Mouse (Mus musculus) midbrain, embryonic 14.5 days (tissue): ENCODE results near the gene Osbpl3. TPM values are rescaled to one million over a fixed set of nuclear protein-coding genes. Genes with fewer than 3 reads are reported as not detected.

ENCODE experiments used
- ATAC-seq: fragments of 200-750 bp; cut with Nextera tagmentation; 2 replicates; pipeline ENCODE4 v1.8.0; 2017; ENCODE audit warnings: moderate number of reproducible peaks, moderate library complexity; ENCODE audit not compliant: low FRiP score, low TSS enrichment
- DNase-seq: peaks from one replicate; pipeline ENCODE4 v3.0.0-alpha.2; 2015
- H3K27ac ChIP-seq: fragments of 300-500 bp; sonication (generic); replicated peaks from 2 replicates; pipeline ENCODE4 v1.5.1; 2014; ENCODE audit warnings: mild to moderate bottlenecking, low read depth, low read length, moderate library complexity
- H3K27me3 ChIP-seq: fragments of 300-500 bp; sonication (generic); 2 replicates; pipeline ENCODE4 v1.6.1; 2014; ENCODE audit warnings: low read length, control low read depth, mixed read lengths; ENCODE audit not compliant: control insufficient read depth, insufficient read depth
- H3K36me3 ChIP-seq: fragments of 300-500 bp; sonication (generic); 2 replicates; pipeline ENCODE4 v1.6.1; 2014; ENCODE audit warnings: low read length, control low read depth; ENCODE audit not compliant: control insufficient read depth, insufficient read depth
- H3K4me1 ChIP-seq: fragments of 300-500 bp; sonication (generic); 2 replicates; pipeline ENCODE4 v1.6.1; 2014; ENCODE audit warnings: mild to moderate bottlenecking, antibody characterized with exemption, low read length, control low read depth; ENCODE audit not compliant: control insufficient read depth, insufficient read depth
- H3K4me2 ChIP-seq: fragments of 300-500 bp; sonication (generic); 2 replicates; pipeline ENCODE4 v1.6.1; 2014; ENCODE audit warnings: mild to moderate bottlenecking, low read length, moderate library complexity
- H3K4me3 ChIP-seq: fragments of 300-500 bp; sonication (generic); replicated peaks from 2 replicates; pipeline ENCODE4 v1.5.1; 2014; ENCODE audit warnings: low read depth, low read length
- H3K9ac ChIP-seq: fragments of 300-500 bp; sonication (generic); replicated peaks from 2 replicates; pipeline ENCODE4 v1.6.1; 2014; ENCODE audit warnings: mild to moderate bottlenecking, low read length, moderate library complexity
- H3K9me3 ChIP-seq: fragments of 300-500 bp; sonication (generic); 2 replicates; pipeline ENCODE4 v1.6.1; 2016; ENCODE audit warnings: low read length, control low read depth, mixed read lengths; ENCODE audit not compliant: control insufficient read depth
- WGBS: fragments of 180-500 bp; shearing (Covaris S2); extraction: QIAGEN DNeasy Blood & Tissue Kit; methylation state at CpG from one replicate; pipeline ENCODE4 v1.1.7; 2014; 5-methylcytosine and 5-hydroxymethylcytosine counted together
- polyA plus RNA-seq: library from polyadenylated mRNA; unstranded; fragments of >200 nt; fragmentation: Nextera tagmentation; extraction: Ambion mirVana; gene quantifications from 2 replicates; pipeline ENCODE4 v1.2.1, GENCODE M21; 2014

Gene Osbpl3
- polyA plus RNA-seq, 1 experiment from 2014 or later = 5.5 TPM

- WGBS = 38% methylated on average over 6 of the region's 6 CpGs
- ATAC-seq (no peak), DNase-seq (peak; percentile 56)
- no peak overlapping the region for H3K4me3 ChIP-seq
- no peaks in the 10 kb centered on the region for H3K36me3 ChIP-seq
- H3K27ac ChIP-seq = peak overlapping the region; percentile 14; the same call in 1 of the 2 replicates
- H3K4me2 ChIP-seq = peak overlapping the region; percentile 26
- H3K27me3 ChIP-seq = no peaks in the 10 kb centered on the region
- H3K9ac ChIP-seq = no peak overlapping the region
- no peaks in the 10 kb centered on the region for H3K9me3 ChIP-seq
- peaks cover 9% of the 10 kb centered on the region; the same call in 1 of the 2 replicates for H3K4me1 ChIP-seq
These were observed 155.4 kb downstream of the Osbpl3 start for GRCm38 (mm10) chr6:50300622-50301021.

GRCm38 (mm10) chr6:50299071-50299470 lies 156.9 kb downstream of the Osbpl3 start:
- WGBS = 85% methylated on average over 7 of the region's 7 CpGs
- no peak for DNase-seq
- Histone ChIP-seq H3K27me3 (no peaks in the 10 kb centered on the region), H3K9ac (no peak overlapping the region), H3K9me3 (no peaks in the 10 kb centered on the region), H3K4me3 (no peak overlapping the region), H3K27ac (no peak overlapping the region), H3K4me2 (no peak overlapping the region), H3K4me1 (peaks cover 9% of the 10 kb centered on the region; the same call in 1 of the 2 replicates), H3K36me3 (no peaks in the 10 kb centered on the region)
- no peak for ATAC-seq

GRCm38 (mm10) chr6:50297671-50298070 lies 158.3 kb downstream of the Osbpl3 start:
- no peak overlapping the region for H3K27ac ChIP-seq
- WGBS = 90% methylated on average over 9 of the region's 9 CpGs

GRCm38 (mm10) chr6:50295136-50295535 lies 160.9 kb downstream of the Osbpl3 start:
- WGBS = 61% methylated on average over 10 of the region's 10 CpGs

More at GRCm38 (mm10) chr6:50297671-50298070, 158.3 kb downstream of the Osbpl3 start:
- H3K27me3 ChIP-seq = no peaks in the 10 kb centered on the region
- ATAC-seq (no peak), DNase-seq (no peak)
- H3K4me3 ChIP-seq = no peak overlapping the region
- peaks cover 9% of the 10 kb centered on the region; the same call in 1 of the 2 replicates for H3K4me1 ChIP-seq
- no peaks in the 10 kb centered on the region for H3K36me3 ChIP-seq
- no peaks in the 10 kb centered on the region for H3K9me3 ChIP-seq
- no peak overlapping the region for H3K9ac ChIP-seq
- no peak overlapping the region for H3K4me2 ChIP-seq

GRCm38 (mm10) chr6:50294128-50294527 lies 161.9 kb downstream of the Osbpl3 start:
- Histone ChIP-seq H3K9me3 (no peaks in the 10 kb centered on the region), H3K4me3 (no peak overlapping the region), H3K27ac (no peak overlapping the region), H3K36me3 (no peaks in the 10 kb centered on the region), H3K4me2 (no peak overlapping the region), H3K27me3 (no peaks in the 10 kb centered on the region), H3K4me1 (no peaks in the 10 kb centered on the region), H3K9ac (no peak overlapping the region)
- DNase-seq (peak; percentile 93), ATAC-seq (peak; percentile 46; the same call in 1 of the 2 replicates)
- 53% methylated on average over 1 of the region's 1 CpGs for WGBS

More at GRCm38 (mm10) chr6:50295136-50295535, 160.9 kb downstream of the Osbpl3 start:
- H3K27ac ChIP-seq = no peak overlapping the region
- H3K9ac ChIP-seq = no peak overlapping the region
- H3K4me3 ChIP-seq = no peak overlapping the region
- DNase-seq (no peak), ATAC-seq (no peak)
- H3K9me3 ChIP-seq = no peaks in the 10 kb centered on the region
- no peaks in the 10 kb centered on the region for H3K27me3 ChIP-seq
- no peak overlapping the region for H3K4me2 ChIP-seq
- H3K4me1 ChIP-seq = peaks cover under 1% of the 10 kb centered on the region; the same call in 1 of the 2 replicates
- no peaks in the 10 kb centered on the region for H3K36me3 ChIP-seq

GRCm38 (mm10) chr6:50291650-50292049 lies 164.4 kb downstream of the Osbpl3 start:
- H3K4me3 ChIP-seq = no peak overlapping the region
- H3K9me3 ChIP-seq = no peaks in the 10 kb centered on the region
- H3K27ac ChIP-seq = no peak overlapping the region
- no peak overlapping the region for H3K4me2 ChIP-seq
- WGBS = 93% methylated on average over 4 of the region's 4 CpGs
- H3K4me1 ChIP-seq = no peaks in the 10 kb centered on the region
- no peak overlapping the region for H3K9ac ChIP-seq
- H3K27me3 ChIP-seq = no peaks in the 10 kb centered on the region
- no peaks in the 10 kb centered on the region for H3K36me3 ChIP-seq
- DNase-seq = no peak
- ATAC-seq = no peak

GRCm38 (mm10) chr6:50286881-50287280 lies 169.1 kb downstream of the Osbpl3 start:
- DNase-seq = no peak
- Histone ChIP-seq H3K27ac (no peak overlapping the region), H3K9ac (no peak overlapping the region), H3K9me3 (no peaks in the 10 kb centered on the region), H3K4me2 (no peak overlapping the region), H3K4me3 (no peak overlapping the region), H3K27me3 (no peaks in the 10 kb centered on the region), H3K36me3 (no peaks in the 10 kb centered on the region), H3K4me1 (no peaks in the 10 kb centered on the region)
- ATAC-seq = no peak
- 87% methylated on average over 3 of the region's 3 CpGs for WGBS

GRCm38 (mm10) chr6:50279642-50280041 lies 176.4 kb downstream of the Osbpl3 start:
- H3K4me2 ChIP-seq = no peak overlapping the region
- H3K9ac ChIP-seq = no peak overlapping the region
- H3K4me3 ChIP-seq = no peak overlapping the region
- no peaks in the 10 kb centered on the region for H3K36me3 ChIP-seq
- 92% methylated on average over 7 of the region's 7 CpGs for WGBS
- no peaks in the 10 kb centered on the region for H3K27me3 ChIP-seq
- H3K4me1 ChIP-seq = no peaks in the 10 kb centered on the region
- H3K27ac ChIP-seq = no peak overlapping the region
- ATAC-seq (no peak), DNase-seq (no peak)
- H3K9me3 ChIP-seq = no peaks in the 10 kb centered on the region

- H3K4me1 ChIP-seq = no peaks in the 10 kb centered on the region
- no peak for ATAC-seq
- no peaks in the 10 kb centered on the region for H3K9me3 ChIP-seq
- H3K4me2 ChIP-seq = no peak overlapping the region
- H3K27me3 ChIP-seq = no peaks in the 10 kb centered on the region
- H3K4me3 ChIP-seq = no peak overlapping the region
- WGBS = 89% methylated on average over 4 of the region's 4 CpGs
- H3K36me3 ChIP-seq = no peaks in the 10 kb centered on the region
- H3K27ac ChIP-seq = no peak overlapping the region
- no peak for DNase-seq
- no peak overlapping the region for H3K9ac ChIP-seq
These were observed 182.1 kb downstream of the Osbpl3 start for GRCm38 (mm10) chr6:50273947-50274346.
